Mouse (Mus musculus) adrenal gland, postnatal 25 days (tissue): ENCODE measurements around the gene Ranbp2. TPM values are rescaled to one million over a fixed set of nuclear protein-coding genes. Genes with fewer than 3 reads are reported as not detected.
"Not testable (repeated sequence)": the region's sequence is repeated elsewhere in the genome, so short reads cannot be mapped to it uniquely, and the experiment has no call there.

Experiments used
- DNase-seq: peaks from one replicate; pipeline ENCODE4 v3.0.0; 2021; ENCODE audit warnings: mixed read lengths
- total RNA-seq: library from RNA; stranded (reverse); gene quantifications from 2 replicates; pipeline ENCODE4 v1.2.3, GENCODE M21; 2021

Ranbp2 gene
- total RNA-seq, 1 experiment from 2014 or later: 73.2 TPM

- DNase-seq: no peak
Observed at GRCm38 (mm10) chr10:58496732-58497131, 50.0 kb downstream of the Ranbp2 start.

GRCm38 (mm10) chr10:58497320-58498284 lies 50.9 kb downstream of the Ranbp2 start, which contains the start of gene Ccdc138:
Gene Ccdc138 (plus strand): TSS chr10:58497948.
- DNase-seq: peak; percentile 93

GRCm38 (mm10) chr10:58498516-58498915 lies 51.8 kb downstream of the Ranbp2 start:
- DNase-seq: no peak

- no peak for DNase-seq
Observed at GRCm38 (mm10) chr10:58529358-58529757, 82.6 kb downstream of the Ranbp2 start.

- no peak for DNase-seq
Observed at GRCm38 (mm10) chr10:58530896-58531790, 84.4 kb downstream of the Ranbp2 start.

- DNase-seq: no peak
Observed at GRCm38 (mm10) chr10:58532177-58532576, 85.5 kb downstream of the Ranbp2 start.

- DNase-seq: not testable (repeated sequence)
Observed at GRCm38 (mm10) chr10:58536276-58536675, 89.6 kb downstream of the Ranbp2 start.

- DNase-seq: no peak
Observed at GRCm38 (mm10) chr10:58540613-58541012, 93.9 kb downstream of the Ranbp2 start.

Other genes starting within 250 kb of the Ranbp2 start
- not detected in 2 replicates for gene AW822073, start 222.0 kb upstream of the Ranbp2 start, total RNA-seq
- gene Duxf3, start 214.2 kb upstream of the Ranbp2 start, total RNA-seq: not detected in 2 replicates
- not detected in 2 replicates for gene Gm4981, start 210.2 kb upstream of the Ranbp2 start, total RNA-seq
- 26.8 and 65.0 TPM in 2 replicates for gene Gcc2, start 191.4 kb upstream of the Ranbp2 start, total RNA-seq
- gene Lims1, start 123.5 kb upstream of the Ranbp2 start, total RNA-seq: 46.8 and 69.7 TPM in 2 replicates
- gene Ccdc138, start 51.0 kb downstream of the Ranbp2 start, total RNA-seq: 4.7 and 4.9 TPM in 2 replicates
- gene Edar, start 228.7 kb downstream of the Ranbp2 start, total RNA-seq: 0.21 and 0.24 TPM in 2 replicates